Mouse (Mus musculus): ENCODE results near the gene Mpv17l2. TPM values are rescaled to one million over a fixed set of nuclear protein-coding genes. Genes with fewer than 3 reads are reported as not detected.

Mpv17l2 gene
- total RNA-seq, 1 experiment from 2014 or later, result 113 TPM

- DNase-seq, result peak; percentile 71
Measured at GRCm38 (mm10) chr8:70791294-70791701, 30.6 kb upstream of the Mpv17l2 start.

GRCm38 (mm10) chr8:70790846-70791245 lies 30.1 kb upstream of the Mpv17l2 start:
- DNase-seq, result no peak

GRCm38 (mm10) chr8:70789046-70789445 lies 28.3 kb upstream of the Mpv17l2 start:
- no peak for DNase-seq

GRCm38 (mm10) chr8:70787941-70788667 lies 27.4 kb upstream of the Mpv17l2 start:
- DNase-seq, result peak; percentile 51

- DNase-seq, result no peak
Measured at GRCm38 (mm10) chr8:70787051-70787445, 26.3 kb upstream of the Mpv17l2 start.

GRCm38 (mm10) chr8:70786291-70787050 lies 25.7 kb upstream of the Mpv17l2 start:
- no peak for DNase-seq

- DNase-seq, result no peak
Measured at GRCm38 (mm10) chr8:70780093-70780492, 19.3 kb upstream of the Mpv17l2 start.

- DNase-seq, result peak; percentile 99
Measured at GRCm38 (mm10) chr8:70776496-70777444, 16.0 kb upstream of the Mpv17l2 start, which contains the start of gene Pik3r2. Gene Pik3r2, minus strand, starts transcription at chr8:70776713.

GRCm38 (mm10) chr8:70775851-70776495 lies 15.2 kb upstream of the Mpv17l2 start:
- peak; percentile 49 for DNase-seq

- no peak for DNase-seq
Measured at GRCm38 (mm10) chr8:70775227-70775626, 14.5 kb upstream of the Mpv17l2 start.

GRCm38 (mm10) chr8:70774740-70775139 lies 14.0 kb upstream of the Mpv17l2 start:
- DNase-seq, result no peak

- DNase-seq, result peak; percentile 89
Measured at GRCm38 (mm10) chr8:70773833-70774232, 13.1 kb upstream of the Mpv17l2 start.

GRCm38 (mm10) chr8:70773410-70773809 lies 12.7 kb upstream of the Mpv17l2 start:
- no peak for DNase-seq

- no peak for DNase-seq
Measured at GRCm38 (mm10) chr8:70772890-70773289, 12.1 kb upstream of the Mpv17l2 start.

GRCm38 (mm10) chr8:70772075-70772474 lies 11.3 kb upstream of the Mpv17l2 start:
- DNase-seq, result no peak

GRCm38 (mm10) chr8:70771217-70771616 lies 10.5 kb upstream of the Mpv17l2 start:
- no peak for DNase-seq

- DNase-seq, result no peak
Measured at GRCm38 (mm10) chr8:70770748-70771147, 10.0 kb upstream of the Mpv17l2 start.

- DNase-seq, result no peak
Measured at GRCm38 (mm10) chr8:70769858-70770257, 9.1 kb upstream of the Mpv17l2 start.

- DNase-seq, result peak; percentile 98
Measured at GRCm38 (mm10) chr8:70769359-70769758, 8.6 kb upstream of the Mpv17l2 start.

- no peak for DNase-seq
Measured at GRCm38 (mm10) chr8:70768956-70769355, 8.2 kb upstream of the Mpv17l2 start.

GRCm38 (mm10) chr8:70768231-70768776 lies 7.6 kb upstream of the Mpv17l2 start:
- no peak for DNase-seq

Measured in adrenal gland, postnatal 14 days (tissue).